Mouse (Mus musculus): Measurements from ENCODE around the gene Plekha7.

DNA sequence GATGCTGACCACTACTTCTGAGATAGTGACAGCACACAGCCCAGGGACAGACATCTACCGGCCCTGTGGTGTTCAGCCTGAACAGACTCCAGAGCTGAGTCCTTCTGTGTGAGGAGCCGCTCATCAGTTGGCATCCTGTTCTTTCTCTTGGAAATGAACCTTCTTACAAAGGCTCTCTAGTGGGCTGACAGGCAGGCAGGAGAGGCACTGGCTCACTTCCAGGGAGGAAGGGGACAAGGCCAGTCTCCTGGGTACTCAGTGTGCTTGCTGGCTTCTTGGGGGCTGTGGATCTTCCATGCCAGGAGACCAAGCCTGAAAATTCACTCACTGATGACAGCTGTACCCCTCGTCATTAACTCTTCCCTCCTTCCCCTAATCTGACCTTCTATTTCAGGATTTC is 170.5 kb downstream of the Plekha7 start:
- TF ChIP-seq CTCF (IDR thresholded peaks at IDR 0.05; ENCODE audit: borderline replicate concordance, control insufficient read depth, extremely low read depth, insufficient read depth, low read length, poor library complexity) (no peak), POLR2A (IDR thresholded peaks at IDR 0.05; ENCODE audit: control insufficient read depth, extremely low read depth, insufficient read depth, low read length, poor library complexity) (no peak)

All from thymus, adult 2 months (tissue).